Mouse (Mus musculus) left cerebral cortex, adult 2 months (tissue): ENCODE measurements around the gene Csrp1. TPM values are rescaled to one million over a fixed set of nuclear protein-coding genes. Genes with fewer than 3 reads are reported as not detected.

Source experiments
- DNase-seq, 2 experiments: peaks; one replicate each; pipeline ENCODE4 v3.0.0; 2021 to 2022; ENCODE audit warnings: low spot score in 2 of 2, mixed read lengths in 1 of 2; ENCODE audit errors: extremely low spot score in 1 of 2
- H3K27ac ChIP-seq: fragments of 200-600 bp; 2 replicates; pipeline ENCODE4 v1.8.1; 2022
- H3K4me3 ChIP-seq: fragments of 200-600 bp; 2 replicates; pipeline ENCODE4 v1.8.1; 2022
- CTCF ChIP-seq: fragments of 200-600 bp; IDR thresholded peaks from 2 replicates; pipeline ENCODE4 v1.8.1; 2022; ENCODE audit warnings: antibody characterized with exemption, mild to moderate bottlenecking, moderate library complexity
- intact Hi-C: fragments of 180-260 bp; cut with DNase I; formaldehyde crosslinking; loops from one replicate; pipeline ENCODE4 v1.15.1; 2025
- long read RNA-seq, 2 experiments: library from polyadenylated mRNA; stranded (forward); transcript quantifications; one replicate each; pipeline ENCODE4 v2.0.0; 2021; ENCODE audit warnings: borderline mapping rate in 2 of 2
- total RNA-seq, 2 experiments: library from RNA; stranded (reverse); gene quantifications; 2 replicates each; pipeline ENCODE4 v1.2.3; 2021

The Csrp1 gene
- 100 to 1,000 TPM; 208 to 212 TPM for total RNA-seq
- long read RNA-seq, experiment 1, transcript Csrp1-201 (6 exons, 1,823 nt) = major isoform, 69 of 80 reads
- long read RNA-seq, experiment 1, partial matches to known transcripts = 9 of 80 reads
- long read RNA-seq, experiment 1, other reads (novel, unspliced or antisense) = 2 of 80 reads
- long read RNA-seq, experiment 2, transcript Csrp1-201 (6 exons, 1,823 nt) = major isoform, 53 of 63 reads
- long read RNA-seq, experiment 2, partial matches to known transcripts = 10 of 63 reads
- long read RNA-seq, experiment 2, other reads (novel, unspliced or antisense) = 0 of 63 reads

DNA sequence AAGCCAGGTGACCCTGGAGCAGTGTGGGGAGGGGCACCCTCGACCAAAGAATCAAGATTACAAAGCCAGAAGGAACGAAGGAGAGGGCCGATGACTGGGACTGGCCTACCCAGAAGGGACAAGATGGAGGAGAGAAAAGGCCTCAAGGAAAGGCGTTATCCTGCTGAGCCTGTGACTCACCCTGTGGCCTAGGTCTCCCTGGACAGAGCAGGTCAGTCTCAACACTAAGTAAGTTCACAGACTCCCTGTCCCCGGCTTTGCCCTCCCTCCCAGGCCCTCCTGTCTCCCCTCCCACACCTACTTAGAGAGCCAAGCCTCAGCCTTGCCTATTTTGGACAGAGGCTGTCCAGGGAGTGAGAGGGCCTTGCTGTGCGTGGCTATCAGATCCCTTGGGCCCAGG is at the start of gene Csrp1:
Gene Csrp1, plus strand, starts transcription at position 79 of the 400 bp plus-strand sequence.
- no peak within 1 kb of the TSS for H3K27ac ChIP-seq
- intact Hi-C loops = loop anchor here (1.0 to 10.0 kb wide), 3 partner anchors 33 to 225 kb away; no protein-coding TSS in a partner anchor
- no peak for TF ChIP-seq CTCF
- DNase-seq = no peak
- H3K4me3 ChIP-seq = no peak within 1 kb of the TSS

DNA sequence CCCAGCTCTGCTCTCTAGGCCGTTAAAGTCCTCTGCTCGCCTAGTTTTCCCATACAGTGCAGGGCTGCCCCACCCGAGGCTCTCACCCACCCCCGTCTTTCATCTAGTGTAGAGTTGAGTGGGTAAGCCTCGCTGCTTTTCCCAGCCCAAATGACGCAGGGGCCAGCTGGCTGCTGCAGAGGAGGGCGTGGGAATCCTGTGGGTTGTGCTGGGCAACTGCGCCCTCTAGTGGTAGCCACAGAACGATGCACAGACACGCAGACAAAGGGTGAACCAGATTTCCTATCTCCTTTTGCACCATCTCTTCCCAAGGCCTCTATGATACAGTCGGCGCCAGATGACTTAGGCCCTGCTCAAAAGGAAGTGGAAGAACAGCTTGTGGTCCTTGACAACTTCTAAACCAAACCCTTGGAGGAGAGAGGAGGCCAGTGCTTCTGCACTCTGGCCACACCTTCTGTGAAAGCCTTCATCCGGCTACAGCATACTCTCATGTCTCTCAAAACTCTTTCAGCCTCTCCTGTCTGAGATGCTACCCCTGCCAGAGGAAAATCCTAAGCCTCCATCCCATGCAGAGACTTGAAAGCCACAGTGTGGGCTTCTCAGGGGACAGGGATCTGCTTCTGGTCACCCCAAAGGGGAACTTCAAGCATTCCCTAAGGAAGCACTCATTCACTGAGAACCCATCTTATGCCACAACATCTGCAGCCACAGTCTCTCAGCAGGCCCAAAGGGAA is 49.3 kb upstream of the Csrp1 start:
- TF ChIP-seq CTCF = peak; percentile 93
- DNase-seq = peak; percentile 87 to 91
- Histone ChIP-seq H3K4me3 (no peak overlapping the region), H3K27ac (peak overlapping the region; percentile 19; the same call in 1 of the 2 replicates)
- intact Hi-C loops = loop anchor here (1.0 to 2.0 kb wide), 4 partner anchors 28 to 210 kb away; no protein-coding TSS in a partner anchor

DNA sequence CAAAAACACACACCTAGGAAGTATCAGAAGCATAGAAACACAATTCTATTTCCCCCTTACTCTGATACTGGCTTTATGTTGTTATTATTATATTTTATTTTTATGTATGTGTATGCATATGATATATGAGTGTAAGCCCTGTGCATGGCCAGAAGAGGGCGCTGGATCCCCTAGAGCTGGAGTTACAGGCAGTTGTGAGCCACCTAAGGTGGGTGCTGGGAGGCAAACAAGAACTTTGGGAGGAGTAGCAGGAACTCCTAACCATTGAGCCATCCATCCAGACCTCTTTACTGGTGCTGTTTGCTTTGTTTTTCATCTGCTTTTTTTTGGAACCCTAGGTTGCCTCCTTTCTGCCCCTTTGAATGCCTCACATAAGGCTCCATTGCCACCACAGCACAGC is 48.5 kb upstream of the Csrp1 start:
- intact Hi-C loops = loop anchor here (2.0 kb wide), 2 partner anchors 27 to 211 kb away; no protein-coding TSS in a partner anchor
- Histone ChIP-seq H3K4me3 (no peak overlapping the region), H3K27ac (no peak overlapping the region)
- peak; percentile 51 for TF ChIP-seq CTCF
- no peak for DNase-seq

DNA sequence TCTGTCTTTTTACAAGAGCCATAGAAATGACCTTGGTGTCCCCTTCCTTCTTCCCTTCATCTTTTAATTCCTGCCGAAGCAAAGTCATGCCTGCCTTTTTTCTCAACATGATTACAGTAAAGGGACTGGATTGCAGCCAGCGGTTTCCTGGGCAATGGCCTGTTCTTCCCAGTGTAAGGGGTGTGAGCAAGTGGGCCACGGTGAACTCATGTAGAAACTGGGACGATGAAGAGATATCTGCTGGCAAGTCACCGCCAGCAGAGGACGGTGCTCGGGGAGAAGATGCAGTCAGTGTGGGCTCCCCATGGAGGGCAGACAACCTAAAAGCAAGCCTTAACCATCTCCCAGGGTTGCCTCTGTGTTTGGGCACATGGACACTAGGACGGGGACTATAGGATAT is 47.9 kb upstream of the Csrp1 start:
- intact Hi-C loops = loop anchor here (2.0 kb wide), 2 partner anchors 27 to 211 kb away; no protein-coding TSS in a partner anchor

DNA sequence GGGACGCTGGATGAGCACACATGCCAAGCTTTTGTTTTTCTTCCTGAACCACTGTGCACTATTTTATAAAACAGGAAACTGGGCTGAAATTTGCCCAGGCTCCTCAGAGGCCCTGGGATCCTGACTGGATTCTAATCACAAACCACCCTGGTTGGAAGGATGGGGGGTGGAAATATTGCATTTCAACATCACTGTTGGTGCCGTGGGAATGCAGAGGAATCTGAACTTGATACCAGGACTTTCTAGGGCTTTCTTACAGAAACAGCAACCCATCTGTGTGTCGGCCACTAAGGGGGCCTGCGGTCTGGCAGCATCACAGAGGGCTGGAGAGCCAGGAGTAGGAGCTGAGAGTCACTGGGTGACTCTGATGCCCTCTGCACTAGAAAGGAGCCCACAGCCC is 47.5 kb upstream of the Csrp1 start:
- intact Hi-C loops = no loop called here
- no peak for TF ChIP-seq CTCF
- no peak overlapping the region for H3K4me3 ChIP-seq

More for the DNA sequence above, 47.9 kb upstream of the Csrp1 start:
- TF ChIP-seq CTCF = no peak; the same call in 1 of the 2 replicates
- no peak for DNase-seq
- no peak overlapping the region for H3K27ac ChIP-seq
- H3K4me3 ChIP-seq = no peak overlapping the region

DNA sequence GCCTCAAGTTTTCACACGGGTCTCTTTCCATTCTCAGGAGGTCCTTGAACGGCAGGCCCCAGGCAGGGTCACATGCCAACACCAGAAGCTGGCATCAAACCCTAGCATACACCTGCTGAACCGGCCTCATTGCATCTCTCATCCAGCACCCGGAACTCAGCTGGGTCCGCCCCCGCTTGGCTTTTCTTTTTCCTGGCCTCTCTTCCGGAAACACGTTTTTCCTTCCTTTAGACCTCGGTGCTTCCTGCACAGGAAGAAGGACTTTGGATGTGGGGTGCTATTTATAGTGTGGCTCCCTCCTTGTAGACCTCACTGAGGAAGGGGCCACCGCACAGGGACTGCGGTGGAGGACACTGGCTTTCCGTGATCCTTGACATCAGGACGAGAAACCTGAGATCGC is 46.4 kb upstream of the Csrp1 start:
- no peak overlapping the region for H3K27ac ChIP-seq
- no peak for TF ChIP-seq CTCF
- intact Hi-C loops = no loop called here
- no peak overlapping the region for H3K4me3 ChIP-seq
- no peak for DNase-seq

More for the DNA sequence above, 47.5 kb upstream of the Csrp1 start:
- no peak for DNase-seq
- H3K27ac ChIP-seq = no peak overlapping the region

DNA sequence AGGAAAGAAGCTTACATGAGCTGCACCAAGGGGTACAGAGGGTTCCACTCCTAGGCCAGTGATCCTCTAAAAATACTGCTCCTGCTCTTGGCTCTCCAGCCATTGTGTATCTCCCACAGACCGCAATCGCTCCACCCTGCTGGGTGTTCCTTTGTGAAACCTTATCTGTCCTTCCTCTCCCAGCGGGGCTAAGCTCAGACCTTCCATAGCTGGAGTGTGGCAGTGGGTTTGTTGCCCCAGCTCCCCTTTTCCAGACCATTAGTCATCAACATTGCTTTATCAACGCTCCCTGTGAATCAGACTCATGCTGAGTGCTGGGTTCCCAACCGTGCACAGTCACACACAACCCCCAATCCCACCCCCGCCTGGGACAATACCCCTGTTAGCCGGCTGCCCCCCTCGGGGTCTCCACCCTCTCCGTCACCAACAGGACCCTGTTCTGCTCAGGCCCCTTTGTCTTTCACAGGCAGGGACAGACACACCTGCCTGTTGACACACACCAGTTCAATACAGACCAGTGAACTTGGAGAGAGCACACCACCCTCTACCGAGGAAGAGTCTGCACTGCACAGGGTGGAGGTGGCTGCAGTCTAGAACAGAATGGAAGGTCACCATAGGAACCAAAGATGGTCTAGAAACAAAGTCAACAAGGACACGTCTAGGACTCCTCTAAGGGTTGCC is 44.3 kb upstream of the Csrp1 start:
- no peak for DNase-seq
- intact Hi-C loops = no loop called here
- peak; percentile 32 for TF ChIP-seq CTCF
- no peak overlapping the region for H3K27ac ChIP-seq
- no peak overlapping the region for H3K4me3 ChIP-seq

DNA sequence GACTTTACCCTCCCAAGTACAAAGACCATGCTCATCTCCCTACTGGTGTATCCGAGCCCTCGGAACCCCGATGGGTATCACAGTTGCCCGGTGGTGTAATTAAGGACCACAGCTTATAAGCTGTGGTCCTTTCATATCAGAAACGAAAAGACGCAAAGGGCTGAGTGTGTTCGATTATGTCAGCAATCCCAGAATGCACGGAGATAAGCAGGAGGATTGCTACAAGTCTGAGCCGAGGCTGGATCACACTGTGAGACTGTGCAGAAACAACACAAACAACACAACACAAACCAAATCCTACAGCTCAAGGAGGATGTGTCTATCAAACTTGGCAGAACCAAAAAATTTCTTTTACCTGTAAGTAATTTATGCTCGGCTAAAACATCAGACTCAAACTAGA is 43.6 kb upstream of the Csrp1 start:
- intact Hi-C loops = no loop called here
- no peak for DNase-seq
- H3K4me3 ChIP-seq = no peak overlapping the region
- H3K27ac ChIP-seq = no peak overlapping the region
- no peak for TF ChIP-seq CTCF

DNA sequence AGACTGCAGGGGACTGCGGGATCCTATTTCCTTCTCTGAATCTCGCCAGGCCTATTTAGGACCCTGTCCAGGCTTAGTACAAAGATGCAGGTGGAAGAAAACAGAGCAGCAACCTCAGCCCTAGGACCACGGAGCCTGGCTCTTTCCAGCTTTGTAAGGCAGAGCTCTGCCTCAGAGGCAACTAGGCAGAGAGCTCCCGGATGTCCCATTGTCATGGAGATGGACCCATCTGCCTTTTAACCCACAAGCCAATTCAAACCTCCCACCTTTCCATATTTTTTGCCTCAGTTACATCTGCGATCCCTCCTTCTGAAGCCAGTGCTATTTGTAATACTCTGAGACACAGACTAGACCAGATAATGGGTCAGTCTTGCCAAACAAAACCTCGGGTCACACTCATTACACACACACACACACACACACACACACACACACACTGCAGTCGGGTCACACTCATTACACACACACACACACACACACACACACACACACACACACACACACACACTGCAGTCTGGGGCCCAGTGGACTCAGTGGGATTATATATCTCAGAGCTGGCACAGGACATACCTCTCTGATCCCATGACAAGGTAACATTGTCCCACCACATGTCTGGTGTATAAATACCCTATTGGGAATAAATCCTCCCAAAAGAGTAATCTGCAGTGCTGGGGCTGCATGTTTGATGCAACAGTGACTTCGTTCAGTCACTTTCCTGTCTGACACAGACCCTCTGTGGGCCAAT is 42.8 kb upstream of the Csrp1 start:
- H3K27ac ChIP-seq = no peak overlapping the region
- no peak for TF ChIP-seq CTCF
- no peak overlapping the region for H3K4me3 ChIP-seq
- DNase-seq = no peak
- intact Hi-C loops = no loop called here

DNA sequence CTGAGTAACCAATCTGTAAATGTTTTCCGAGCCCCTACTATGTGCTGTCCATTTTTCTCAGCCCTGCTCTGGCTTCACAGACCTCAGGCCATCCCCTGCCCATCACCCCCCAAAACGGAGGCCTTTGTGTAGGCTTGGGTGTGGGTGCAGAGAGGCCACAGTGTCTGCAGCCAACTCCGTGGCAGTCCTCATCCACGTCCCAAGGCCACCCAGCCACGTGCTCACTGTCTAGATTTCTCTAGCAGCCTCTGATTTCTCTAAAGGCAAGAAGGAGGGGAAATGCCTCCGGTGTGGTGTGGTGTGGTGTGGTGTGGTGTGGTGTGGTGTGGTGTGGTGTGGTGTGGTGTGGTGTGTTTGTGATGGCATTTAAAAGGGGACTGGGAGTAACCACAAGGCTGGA is 41.7 kb upstream of the Csrp1 start:
- Histone ChIP-seq H3K4me3 (no peak overlapping the region), H3K27ac (no peak overlapping the region)
- no peak for DNase-seq
- no peak for TF ChIP-seq CTCF
- intact Hi-C loops = no loop called here

DNA sequence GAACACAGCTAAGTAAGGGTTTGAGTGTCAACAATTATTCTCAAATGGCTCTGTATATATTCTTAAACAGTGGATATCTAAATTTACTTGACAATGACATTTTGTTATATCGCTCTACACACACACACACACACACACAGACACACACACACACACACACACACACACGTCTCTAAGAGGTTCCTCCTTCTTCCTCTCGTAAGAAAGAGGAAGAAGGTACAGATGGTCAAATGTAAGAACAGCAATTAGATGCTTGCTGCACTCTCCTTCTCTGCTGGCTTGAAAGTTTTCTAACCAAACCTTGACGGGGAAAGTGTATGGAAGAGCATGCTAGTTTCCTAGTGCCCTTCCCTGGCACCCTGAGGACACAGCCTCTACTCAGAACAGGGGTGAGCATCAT is 39.1 kb upstream of the Csrp1 start:
- intact Hi-C loops = no loop called here
- H3K4me3 ChIP-seq = no peak overlapping the region
- no peak for TF ChIP-seq CTCF
- no peak overlapping the region for H3K27ac ChIP-seq
- DNase-seq = no peak
